In genomic region chr1:180018218-180018617, GRCm38 (mm10) we compare ENCODE assay signal across 16 mouse cellular contexts.
"Had no signal": no experiment of that assay in that cellular context is flagged by ENCODE, and none has a peak within 500 bp of the region (broad histone marks: within the 10 kb centered on the region; RNA-seq: fewer than 3 reads in every experiment).

No protein-coding gene starts in this region.

- H3K9me3 ChIP-seq: neural tube, embryonic 13.5 days; neural tube, embryonic 15.5 days; stomach, embryonic 15.5 days had no signal

- H3K4me3 ChIP-seq: neural tube, embryonic 13.5 days; neural tube, embryonic 15.5 days; stomach, embryonic 15.5 days had no signal

- H3K4me1 ChIP-seq: neural tube, embryonic 13.5 days; neural tube, embryonic 15.5 days had no signal

- H3K27ac ChIP-seq: neural tube, embryonic 13.5 days; neural tube, embryonic 15.5 days; stomach, embryonic 15.5 days; stomach, postnatal 0 days had no signal

- H3K4me2 ChIP-seq: neural tube, embryonic 13.5 days; neural tube, embryonic 15.5 days; stomach, embryonic 15.5 days had no signal

- H3K9ac ChIP-seq: neural tube, embryonic 13.5 days; neural tube, embryonic 15.5 days; stomach, embryonic 15.5 days had no signal

- DNase-seq: retina, postnatal 1 day; right cerebral cortex, adult 18-20 months; right cerebral cortex, postnatal 14 days; right cerebral cortex, postnatal 25 days; right cerebral cortex, postnatal 4 days; spleen, adult 18-20 months; thymus, adult 18-20 months; thymus, adult 2 months; thymus, postnatal 14 days; thymus, postnatal 25 days; thymus, postnatal 36 days; thymus, postnatal 4 days had no signal

- H3K36me3 ChIP-seq: neural tube, embryonic 13.5 days; neural tube, embryonic 15.5 days; stomach, embryonic 15.5 days had no signal

- H3K27me3 ChIP-seq: neural tube, embryonic 13.5 days; neural tube, embryonic 15.5 days; stomach, embryonic 15.5 days had no signal
